Mouse (Mus musculus) G1E (cell line): ENCODE results near the gene Agap1. TPM values are rescaled to one million over a fixed set of nuclear protein-coding genes. Genes with fewer than 3 reads are reported as not detected.

ENCODE experiments used
- ATAC-seq: 2 replicates; pipeline ENCODE4 v1.8.0; 2016; ENCODE audit warnings: mild to moderate bottlenecking; ENCODE audit not compliant: insufficient number of reproducible peaks, poor library complexity, low FRiP score, severe bottlenecking; ENCODE audit errors: extremely low read depth
- DNase-seq: peaks from one replicate; pipeline ENCODE4 v3.0.0; 2012; ENCODE audit warnings: low spot score
- H3K27me3 ChIP-seq: 2 replicates; pipeline ENCODE4 v1.6.1; 2012; ENCODE audit warnings: mild to moderate bottlenecking, low read length, inconsistent platforms; ENCODE audit not compliant: insufficient read depth
- H3K36me3 ChIP-seq: replicated peaks from 2 replicates; pipeline ENCODE3; 2012; ENCODE audit warnings: mild to moderate bottlenecking, inconsistent platforms
- H3K4me1 ChIP-seq: 2 replicates; pipeline ENCODE4 v1.6.1; 2012; ENCODE audit warnings: low read depth, low read length, inconsistent platforms, mixed read lengths; ENCODE audit not compliant: insufficient read depth
- H3K4me3 ChIP-seq: 2 replicates; pipeline ENCODE4 v1.5.1; 2012; ENCODE audit warnings: low read depth, mild to moderate bottlenecking, inconsistent platforms, low read length, moderate library complexity, mixed read lengths
- H3K9me3 ChIP-seq: replicated peaks from 2 replicates; pipeline ENCODE4 v1.6.1; 2012; ENCODE audit warnings: inconsistent platforms
- CTCF ChIP-seq: IDR thresholded peaks from 2 replicates; pipeline ENCODE4 v1.5.1; 2012; ENCODE audit warnings: low read depth, low read length, inconsistent platforms, mixed read lengths
- GATA1 ChIP-seq: IDR thresholded peaks from 2 replicates; pipeline ENCODE4 v1.6.1; 2012; ENCODE audit warnings: borderline replicate concordance, low read length, inconsistent platforms, mixed read lengths
- GATA2 ChIP-seq: IDR thresholded peaks from 2 replicates; pipeline ENCODE4 v1.6.1; 2012; ENCODE audit warnings: low read depth, low read length, inconsistent platforms, borderline replicate concordance
- POLR2AphosphoS5 ChIP-seq: IDR thresholded peaks from 2 replicates; pipeline ENCODE4 v1.6.1; 2012; ENCODE audit warnings: low read depth, low read length, inconsistent platforms; ENCODE audit not compliant: insufficient replicate concordance
- TAL1 ChIP-seq: conservative IDR thresholded peaks from 2 replicates; pipeline ENCODE4 v1.6.1; 2012; ENCODE audit warnings: low read depth, low read length, inconsistent platforms, mixed read lengths
- polyA plus RNA-seq: library from polyadenylated mRNA; stranded (reverse); fragments of >175 nt; gene quantifications from 2 replicates; pipeline ENCODE4 v1.2.3, GENCODE M21; 2012
- total RNA-seq, 2 experiments: library from RNA; stranded (forward) in 1 of 2; stranded (reverse) in 1 of 2; fragments of 200-1000 nt in 1 of 2; fragments of >200 nt in 1 of 2; fragmentation: Nextera tagmentation in 1 of 2; gene quantifications; 2 replicates each; pipeline ENCODE4 v1.2.3; 2014 to 2017

Agap1 gene
- total and polyA plus RNA-seq, 3 experiments = 0.01 to 0.45 (median 0.16) TPM

DNA sequence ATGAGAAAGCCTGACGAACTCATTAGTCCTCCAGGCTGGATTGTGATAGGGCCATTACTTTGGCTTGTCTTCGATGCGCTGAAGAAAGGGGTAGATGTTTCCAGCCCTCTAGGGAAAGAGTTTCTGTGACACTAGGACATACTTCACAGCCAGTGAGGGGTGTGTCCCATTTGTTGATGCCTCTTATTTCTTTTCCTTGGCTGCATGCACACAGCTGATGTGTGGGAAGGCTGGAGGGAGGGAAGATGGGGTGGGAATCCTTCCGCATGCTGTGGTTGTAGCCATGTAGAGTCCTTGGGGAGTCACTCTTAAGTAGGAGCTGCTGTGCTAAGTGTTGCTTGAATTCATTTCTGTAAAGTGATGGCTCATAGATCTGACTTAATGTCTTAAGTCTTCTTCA, 118.9 kb downstream of the Agap1 start:
- Histone ChIP-seq H3K27me3 (no peaks in the 10 kb centered on the region), H3K36me3 (no peaks in the 10 kb centered on the region), H3K9me3 (peaks cover 96% of the 10 kb centered on the region)

DNA sequence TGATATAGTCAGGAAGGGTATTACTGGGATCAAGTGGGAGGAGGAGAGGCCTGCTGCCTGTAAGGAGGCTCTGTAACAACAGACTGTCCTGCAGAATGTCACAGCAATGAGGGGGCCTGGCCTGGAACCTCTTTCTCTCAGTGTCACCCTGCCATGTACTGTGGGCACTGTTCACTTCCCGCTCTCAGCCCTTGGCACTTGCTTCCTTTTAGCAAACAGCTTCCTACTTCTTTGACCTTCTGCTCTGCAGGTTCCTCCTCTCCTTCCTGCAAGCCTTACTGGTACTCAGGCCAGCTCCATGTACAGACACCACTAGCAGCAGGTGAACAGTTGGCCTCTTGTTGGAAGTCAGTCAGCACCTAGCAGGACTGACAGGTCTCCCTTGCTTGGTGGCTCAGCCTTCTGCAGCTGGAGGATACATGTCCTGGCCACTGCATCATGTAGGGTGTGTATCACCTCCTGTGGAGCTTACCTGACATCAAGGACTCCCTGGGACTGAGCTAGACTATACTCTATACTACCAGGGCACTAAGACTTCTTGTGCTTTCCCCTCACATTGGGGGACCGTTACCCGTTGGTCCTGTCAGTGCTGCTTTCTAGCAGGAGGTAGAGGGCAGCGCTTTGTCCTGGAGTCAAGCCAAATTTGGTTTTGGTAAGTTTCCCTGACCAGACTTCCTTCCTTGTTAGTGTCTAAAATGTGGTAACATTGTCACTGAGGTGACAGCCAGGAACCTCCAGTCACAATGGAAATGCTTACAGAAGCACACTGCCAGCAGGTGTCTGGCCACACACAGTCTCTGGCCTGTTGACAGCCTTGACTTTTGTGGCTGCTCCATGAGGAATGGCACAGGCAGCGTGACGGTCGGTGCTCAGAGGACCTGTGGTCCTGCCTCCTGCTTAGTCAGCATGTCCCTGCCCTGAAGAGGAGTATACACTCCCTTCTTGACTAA, 120.6 kb downstream of the Agap1 start:
- H3K9me3 ChIP-seq = peaks cover 95% of the 10 kb centered on the region
- no peaks in the 10 kb centered on the region for H3K27me3 ChIP-seq
- TF ChIP-seq POLR2AphosphoS5 (no peak), GATA2 (no peak), GATA1 (no peak), TAL1 (no peak), CTCF (no peak)
- H3K36me3 ChIP-seq = no peaks in the 10 kb centered on the region
- DNase-seq (no peak), ATAC-seq (no peak)
- no peak overlapping the region for H3K4me3 ChIP-seq
- H3K4me1 ChIP-seq = no peaks in the 10 kb centered on the region

More for the DNA sequence above, 118.9 kb downstream of the Agap1 start:
- DNase-seq (no peak), ATAC-seq (no peak)
- Histone ChIP-seq H3K4me3 (no peak overlapping the region), H3K4me1 (no peaks in the 10 kb centered on the region)
- no peak for TF ChIP-seq GATA2
- no peak for TF ChIP-seq TAL1
- TF ChIP-seq POLR2AphosphoS5 = no peak
- no peak for TF ChIP-seq GATA1
- TF ChIP-seq CTCF = no peak

DNA sequence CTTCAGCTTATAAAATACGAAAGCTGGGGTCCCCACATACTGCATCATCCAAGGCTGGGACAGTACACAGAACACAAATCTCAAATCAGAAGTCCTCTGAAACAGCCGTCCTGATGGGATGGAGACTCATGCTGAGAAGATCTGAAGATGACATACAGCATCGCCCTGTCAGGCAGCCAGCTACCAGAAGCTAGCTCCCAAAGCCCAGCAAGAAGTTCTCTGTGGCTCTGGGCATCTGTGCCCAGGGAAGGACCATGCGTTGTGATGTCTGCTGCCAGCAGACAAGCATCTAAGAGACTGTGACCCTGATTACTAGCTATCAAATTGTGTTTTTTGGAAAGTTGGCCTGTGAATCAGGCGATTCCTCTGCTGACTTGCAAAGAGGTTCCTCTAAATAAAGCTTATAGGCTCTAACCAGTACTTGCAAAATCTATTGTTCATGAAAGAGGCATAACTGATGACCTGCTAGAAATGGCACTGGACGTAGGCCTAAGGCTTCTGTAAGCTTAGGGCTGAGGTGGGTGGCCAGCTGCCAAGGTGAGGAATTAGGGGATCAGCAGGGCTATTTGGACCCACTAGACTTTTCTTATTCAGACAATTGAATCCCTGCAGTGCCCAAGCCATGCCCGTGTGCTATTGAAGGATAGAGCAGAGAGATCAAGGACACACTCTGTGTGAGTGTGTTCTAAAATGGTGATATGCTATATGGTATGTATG, 121.7 kb downstream of the Agap1 start:
- no peak overlapping the region for H3K4me3 ChIP-seq
- peaks cover 95% of the 10 kb centered on the region for H3K9me3 ChIP-seq
- ATAC-seq = no peak
- DNase-seq = no peak
- no peaks in the 10 kb centered on the region for H3K27me3 ChIP-seq
- H3K36me3 ChIP-seq = no peaks in the 10 kb centered on the region
- H3K4me1 ChIP-seq = no peaks in the 10 kb centered on the region
- TF ChIP-seq GATA2 = no peak
- TF ChIP-seq CTCF = no peak
- no peak for TF ChIP-seq TAL1
- no peak for TF ChIP-seq GATA1
- no peak for TF ChIP-seq POLR2AphosphoS5

DNA sequence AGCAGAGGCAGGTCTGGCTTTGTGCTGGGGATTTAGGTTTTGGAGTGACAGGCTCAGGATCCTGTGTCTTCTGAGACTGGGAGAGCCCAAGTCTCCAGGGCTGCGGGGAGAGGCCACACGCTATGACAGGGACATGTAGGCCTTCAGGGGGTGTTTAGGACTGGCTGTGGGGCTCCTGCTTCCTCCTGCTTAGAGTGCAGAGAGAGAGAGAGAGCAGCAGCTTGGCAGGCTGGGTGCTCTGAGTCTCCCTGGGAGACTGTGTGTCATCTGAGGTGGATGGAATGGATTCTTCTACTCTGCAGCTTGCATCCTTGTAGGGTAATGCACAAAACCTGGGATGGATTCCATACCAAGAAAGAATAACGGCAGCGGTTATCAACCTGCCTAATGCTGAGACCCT, 122.4 kb downstream of the Agap1 start:
- Histone ChIP-seq H3K4me3 (no peak overlapping the region), H3K9me3 (peaks cover 95% of the 10 kb centered on the region), H3K36me3 (no peaks in the 10 kb centered on the region), H3K4me1 (no peaks in the 10 kb centered on the region), H3K27me3 (no peaks in the 10 kb centered on the region)
- DNase-seq = no peak
- no peak for ATAC-seq
- TF ChIP-seq TAL1 (no peak), CTCF (no peak), POLR2AphosphoS5 (no peak), GATA2 (no peak), GATA1 (no peak)

DNA sequence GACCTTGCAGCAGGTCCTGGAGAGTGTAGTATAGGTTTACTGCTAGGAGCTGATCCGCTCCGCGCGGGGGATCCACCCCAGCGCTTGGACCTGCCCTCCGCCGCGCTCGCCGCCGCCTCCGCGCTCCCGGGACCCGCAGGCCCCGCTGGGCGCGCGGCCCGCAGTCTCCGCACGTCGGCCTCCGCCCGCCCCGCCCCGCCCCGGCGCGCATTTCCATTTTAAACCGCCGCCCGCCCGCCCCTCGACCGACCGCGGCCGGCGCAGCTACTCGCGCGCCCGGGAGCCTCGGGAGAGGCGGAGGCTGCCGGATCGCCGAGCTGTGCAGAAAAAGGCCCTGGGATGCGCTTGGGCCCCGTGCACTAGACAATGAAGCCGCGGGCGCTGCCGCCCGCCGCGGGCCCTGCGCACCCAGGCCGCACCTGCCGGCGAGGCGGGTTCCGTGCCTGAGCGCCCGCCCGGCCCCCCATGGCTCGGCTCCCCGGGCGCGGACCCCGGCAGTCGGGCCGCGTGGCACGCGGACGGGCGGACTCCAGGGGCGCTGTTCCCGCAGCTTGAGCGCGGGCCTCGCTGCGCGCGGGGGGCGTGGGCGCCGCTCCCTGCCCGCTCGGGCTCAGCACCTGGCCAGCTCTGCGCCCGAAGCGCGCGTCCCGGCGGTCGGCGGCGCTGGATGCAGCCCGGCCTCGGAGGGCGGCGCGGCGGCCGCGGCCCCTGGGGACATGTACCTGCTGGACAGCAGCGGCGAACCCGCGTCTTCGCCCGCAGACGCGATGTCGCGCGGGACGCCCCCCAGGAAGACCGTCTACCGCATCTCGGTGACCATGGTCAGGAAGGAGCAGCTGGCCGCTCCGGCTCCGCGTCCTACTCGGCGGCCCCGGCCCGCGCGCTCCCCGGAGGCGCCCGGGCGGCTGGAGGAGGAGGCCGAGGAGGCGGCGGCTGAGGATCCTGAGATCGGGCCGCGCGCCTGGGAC, 125.7 kb downstream of the Agap1 start:
- no peak for TF ChIP-seq TAL1
- no peak for TF ChIP-seq GATA1
- no peak for TF ChIP-seq POLR2AphosphoS5
- no peak for TF ChIP-seq CTCF
- no peak for TF ChIP-seq GATA2
- H3K4me3 ChIP-seq = peak overlapping the region; percentile 31; the same call in 1 of the 2 replicates
- H3K4me1 ChIP-seq = no peaks in the 10 kb centered on the region
- no peaks in the 10 kb centered on the region for H3K36me3 ChIP-seq
- no peak for ATAC-seq
- DNase-seq = no peak
- H3K9me3 ChIP-seq = peaks cover 83% of the 10 kb centered on the region
- no peaks in the 10 kb centered on the region for H3K27me3 ChIP-seq
